Mouse (Mus musculus) C2C12 (cell line): ENCODE results near the gene Gnb3.
A peak's percentile ranks its signal among the peaks of the same experiment; 100 is the strongest.

Experiments used
- CEBPB ChIP-seq: IDR thresholded peaks from one replicate; pipeline ENCODE4 v1.6.1; 2011; ENCODE audit warnings: low read depth, mild to moderate bottlenecking, control low read depth, moderate library complexity
- CTCF ChIP-seq: IDR thresholded peaks from one replicate; pipeline ENCODE4 v1.5.1; 2011; ENCODE audit not compliant: control insufficient read depth, insufficient read depth, insufficient read length
- FOSL1 ChIP-seq: IDR thresholded peaks from one replicate; pipeline ENCODE4 v1.8.0; 2011; ENCODE audit warnings: mild to moderate bottlenecking, low read length; ENCODE audit not compliant: poor library complexity, insufficient read depth, severe bottlenecking
- MAX ChIP-seq: IDR thresholded peaks from one replicate; pipeline ENCODE4 v1.6.1; 2011; ENCODE audit warnings: mild to moderate bottlenecking, control low read depth
- MYOD1 ChIP-seq: IDR thresholded peaks from one replicate; pipeline ENCODE4 v1.6.1; 2011; ENCODE audit warnings: low read depth; ENCODE audit not compliant: control insufficient read depth, insufficient read length
- MYOG ChIP-seq: IDR thresholded peaks from one replicate; pipeline ENCODE4 v1.6.1; 2011; ENCODE audit not compliant: control insufficient read depth, insufficient read length; ENCODE audit errors: extremely low read depth
- USF1 ChIP-seq: IDR thresholded peaks from one replicate; pipeline ENCODE4 v1.6.1; 2011; ENCODE audit warnings: low read depth, mild to moderate bottlenecking, control low read depth, moderate library complexity

DNA sequence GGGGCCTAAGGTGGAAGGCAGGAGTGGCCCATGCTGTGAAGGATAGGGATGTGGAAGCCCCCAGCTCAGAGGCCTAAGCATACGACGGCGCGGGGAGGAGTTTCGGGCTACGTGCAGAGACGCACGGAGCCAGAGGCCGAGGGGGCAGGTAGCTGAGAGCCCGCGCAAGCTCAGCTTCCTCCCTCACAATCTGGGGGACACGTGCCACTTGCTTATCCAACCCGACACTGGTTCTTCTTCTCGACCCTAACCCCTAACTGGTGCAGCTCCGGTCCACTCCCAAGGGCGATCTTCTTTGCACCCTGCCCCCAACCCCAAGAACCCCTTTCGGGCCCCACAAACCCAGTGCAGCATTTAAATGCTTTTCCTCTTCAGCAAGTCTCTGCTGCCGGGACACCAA lies 26.6 kb downstream of the Gnb3 start:
- no peak for TF ChIP-seq CTCF
- peak; percentile 17 for TF ChIP-seq MAX
- TF ChIP-seq USF1, result peak; percentile 28
- no peak for TF ChIP-seq MYOG
- TF ChIP-seq MYOD1, result no peak
- TF ChIP-seq CEBPB, result no peak
- no peak for TF ChIP-seq FOSL1
